In the genomic region with DNA sequence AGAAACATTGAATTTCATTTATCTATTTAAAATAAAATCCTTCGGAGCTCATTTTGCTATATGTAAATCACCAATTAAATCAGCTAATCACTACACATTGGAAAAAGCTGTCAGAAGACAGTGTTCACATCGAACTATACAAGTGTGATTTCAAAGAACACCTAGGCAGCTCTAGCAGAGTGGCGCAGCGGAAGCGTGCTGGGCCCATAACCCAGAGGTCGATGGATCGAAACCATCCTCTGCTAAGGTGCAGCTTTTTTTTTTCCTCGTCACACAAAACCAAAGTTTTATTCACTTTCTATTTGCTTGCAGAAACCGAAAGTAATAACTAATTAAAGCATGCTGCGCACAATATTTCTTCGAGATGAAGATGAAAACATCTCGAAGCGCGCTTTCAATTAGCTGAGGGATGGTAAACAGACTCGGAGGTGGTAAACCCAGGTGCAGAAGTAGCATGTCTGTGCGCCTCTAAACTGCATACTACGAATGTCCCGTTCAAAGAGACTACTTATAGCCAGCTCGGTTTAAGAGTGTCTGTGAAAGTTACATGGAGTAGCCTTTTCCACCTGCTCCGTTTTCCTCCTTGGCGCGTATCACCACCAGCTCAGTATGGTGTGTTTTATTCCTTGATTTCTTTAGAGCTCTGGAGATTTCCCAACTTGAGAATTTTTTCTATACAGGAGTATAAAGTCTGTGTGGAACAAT, we compare ENCODE assay signal across 1 mouse cellular context.
TF ChIP-seq lines count a peak whose summit lies in the region.

No protein-coding gene starts in this region.

TF ChIP-seq in CH12.LX, 34 proteins besides CTCF, POLR2A, EP300 and RAD21:
- TF ChIP-seq MXI1 (IDR thresholded peaks at IDR 0.05; ENCODE audit: low read depth, low read length) = no peak
- TF ChIP-seq GABPA (IDR thresholded peaks at IDR 0.05; ENCODE audit: insufficient replicate concordance, low read depth, low read length) = no peak
- TF ChIP-seq KAT2A (IDR thresholded peaks at IDR 0.05; ENCODE audit: insufficient replicate concordance, low read length) = no peak
- TF ChIP-seq MAX (IDR thresholded peaks at IDR 0.05; ENCODE audit: low read length) = peak; percentile 33; the same call in 1 of the 2 replicates
- peak; percentile 8; the same call in 1 of the 2 replicates for TF ChIP-seq ZNF384 (IDR thresholded peaks at IDR 0.05; ENCODE audit: low read depth, low read length)
- peak; percentile 99 for TF ChIP-seq TBP (conservative IDR thresholded peaks at IDR 0.05; ENCODE audit: low read depth, low read length)
- TF ChIP-seq NRF1 (IDR thresholded peaks at IDR 0.05; ENCODE audit: low read depth, low read length) = peak; percentile 66
- TF ChIP-seq USF2 (conservative IDR thresholded peaks at IDR 0.05; ENCODE audit: low read depth, low read length) = no peak
- no peak for TF ChIP-seq ZMIZ1 (IDR thresholded peaks at IDR 0.05; ENCODE audit: low read depth, low read length)
- peak; percentile 92 for TF ChIP-seq MAFK (IDR thresholded peaks at IDR 0.05; ENCODE audit: insufficient replicate concordance, low read length)
- no peak for TF ChIP-seq POLR2AphosphoS2 (IDR thresholded peaks at IDR 0.05; ENCODE audit: low read depth, low read length)
- peak; percentile 94 for TF ChIP-seq ELF1 (IDR thresholded peaks at IDR 0.05; ENCODE audit: low read depth, low read length)
- TF ChIP-seq MAZ (IDR thresholded peaks at IDR 0.05; ENCODE audit: low read depth, low read length) = no peak
- TF ChIP-seq IRF4 (IDR thresholded peaks at IDR 0.05; ENCODE audit: low read depth, low read length) = peak; percentile 43; the same call in 1 of the 2 replicates
